Mouse (Mus musculus): Measurements from ENCODE around the gene Rapgef4.
A peak's percentile ranks its signal among the peaks of the same experiment; 100 is the strongest.

Gene Rapgef4

GRCm38 (mm10) chr2:72156484-72156883 is 175.4 kb downstream of the Rapgef4 start:
- DNase-seq = no peak

GRCm38 (mm10) chr2:72157561-72157960 is 176.5 kb downstream of the Rapgef4 start:
- DNase-seq = no peak

GRCm38 (mm10) chr2:72158045-72158444 is 177.0 kb downstream of the Rapgef4 start:
- DNase-seq = no peak

DNA sequence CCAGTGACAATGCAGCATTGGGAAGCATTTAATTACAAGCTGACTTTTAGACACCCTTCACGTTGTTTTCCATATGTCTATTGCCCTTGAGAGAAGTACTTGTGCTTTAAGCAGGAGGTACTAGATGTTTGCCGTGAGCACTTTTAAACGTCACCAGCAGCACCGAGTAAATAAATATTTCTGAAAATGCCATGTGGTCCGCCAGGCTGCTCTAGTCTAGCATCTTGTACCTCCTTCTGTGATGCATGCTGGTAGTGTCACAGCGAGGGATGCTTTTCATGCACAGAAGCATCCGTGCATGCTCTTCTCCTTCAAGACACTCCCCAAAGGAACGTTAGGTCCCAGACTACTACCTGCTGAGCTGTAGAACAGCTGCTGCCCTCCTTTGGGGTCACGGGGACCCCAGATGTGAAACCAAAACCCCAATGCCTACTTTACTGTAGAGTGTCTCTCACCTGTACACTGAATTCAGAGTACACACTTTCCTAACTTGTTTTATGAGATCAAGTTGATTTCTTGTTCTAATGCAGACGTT is 177.7 kb downstream of the Rapgef4 start:
- no peak for DNase-seq

DNA sequence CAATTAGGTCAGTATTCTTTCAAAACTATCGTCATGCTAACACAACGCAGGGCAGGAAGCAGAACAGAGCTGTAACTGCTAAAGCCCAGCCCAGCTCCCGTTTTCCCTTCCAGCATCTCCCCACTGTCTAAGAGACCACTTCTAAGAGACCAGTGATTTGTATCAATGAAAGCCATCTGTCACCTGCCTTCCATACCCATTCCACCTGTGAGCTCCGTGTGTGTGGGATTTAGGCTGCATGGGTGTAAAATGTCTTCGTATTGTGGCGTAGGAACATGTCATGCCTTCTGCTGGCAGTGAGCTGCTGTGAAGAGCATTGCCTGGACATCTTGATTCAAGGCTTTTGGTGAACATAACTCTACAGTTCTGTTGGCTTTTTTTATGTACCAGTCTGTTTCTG is 178.2 kb downstream of the Rapgef4 start:
- no peak for DNase-seq

DNA sequence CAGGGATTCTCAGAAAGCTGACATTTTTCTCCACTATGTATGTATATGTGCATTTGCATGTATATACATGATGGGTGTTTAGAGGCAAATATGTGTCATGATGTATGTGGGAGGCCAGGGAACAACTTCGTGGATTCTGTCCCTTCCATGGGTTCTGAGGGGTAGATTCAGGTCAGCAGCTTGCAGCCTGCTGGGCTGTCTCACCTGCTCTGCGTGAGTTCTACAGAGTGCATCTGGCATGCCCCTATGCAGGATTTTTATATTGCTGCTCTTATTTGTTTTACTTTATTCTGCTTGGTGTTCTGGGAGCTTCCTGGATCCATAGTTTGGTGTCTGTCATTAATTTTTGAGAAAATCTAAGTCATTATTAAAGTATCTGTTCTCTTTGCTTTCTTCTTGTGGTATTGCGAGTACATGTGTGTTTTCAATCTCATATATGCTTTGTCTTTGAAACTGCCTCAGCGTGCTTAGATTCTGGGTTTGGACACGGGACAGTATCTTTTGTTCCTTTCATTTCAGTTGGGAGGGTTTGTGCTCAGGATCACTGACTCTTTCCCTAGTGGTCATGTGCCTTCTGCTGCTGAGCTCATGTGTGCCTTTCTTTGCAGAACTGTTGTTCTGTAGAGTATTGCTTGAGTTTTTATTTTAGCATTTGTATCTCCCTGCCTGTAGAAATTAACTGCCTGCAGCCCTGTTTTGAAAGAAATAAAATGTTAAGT is 184.3 kb downstream of the Rapgef4 start:
- no peak for DNase-seq

DNA sequence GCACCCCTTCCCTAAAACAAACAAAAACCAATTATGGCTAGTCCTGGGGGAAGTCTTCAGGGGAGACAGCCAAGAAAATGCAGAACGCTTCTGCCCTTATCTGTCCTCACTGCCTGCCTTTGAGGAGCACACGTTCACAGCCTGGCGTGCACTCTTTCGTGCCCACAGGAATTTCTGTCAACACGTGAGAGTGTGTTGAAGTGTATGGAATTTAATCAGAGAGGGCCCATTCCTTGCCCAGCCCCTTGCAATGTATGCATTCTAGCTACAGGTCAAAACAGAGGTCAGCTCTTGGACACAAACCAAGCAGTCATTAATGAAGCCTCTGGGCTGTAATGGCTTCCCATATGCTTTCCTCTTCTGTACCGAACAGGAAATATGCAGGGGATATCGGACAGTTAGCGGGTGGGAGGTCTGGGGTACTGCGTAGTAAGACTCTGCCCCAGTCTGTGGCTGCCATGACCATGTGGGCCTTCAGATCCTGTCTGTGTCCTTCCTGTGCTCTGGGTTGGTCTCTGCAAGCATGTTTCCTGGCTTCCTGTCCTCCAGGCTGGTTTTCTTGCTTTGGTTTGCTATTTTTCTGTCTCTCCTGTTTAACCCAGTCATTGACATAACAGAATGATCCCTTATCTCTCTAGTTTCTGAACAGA is 188.5 kb downstream of the Rapgef4 start:
- DNase-seq = no peak

- peak; percentile 31 for DNase-seq
Observed at GRCm38 (mm10) chr2:72170546-72170945, 189.5 kb downstream of the Rapgef4 start.

DNA sequence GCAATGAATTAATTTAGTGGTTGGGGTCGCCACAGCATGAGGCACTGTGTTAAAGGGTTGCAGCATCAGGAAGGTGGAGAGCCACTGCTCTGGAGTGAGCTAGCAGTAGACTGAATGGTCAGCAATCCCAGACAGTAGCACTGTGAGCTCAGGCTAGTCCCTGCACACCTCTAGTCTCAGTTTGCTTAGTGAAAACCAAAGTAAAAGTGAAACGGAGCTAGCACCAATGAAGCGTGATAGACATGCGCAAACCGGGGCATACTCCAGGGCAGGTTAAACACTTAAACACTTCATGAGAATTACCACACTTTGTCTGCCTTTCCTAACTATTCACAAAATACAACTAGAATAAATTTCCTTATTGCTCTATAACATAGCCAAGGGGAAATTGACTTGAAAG is 190.2 kb downstream of the Rapgef4 start:
- no peak for DNase-seq

- DNase-seq = no peak
Observed at GRCm38 (mm10) chr2:72173010-72173409, 192.0 kb downstream of the Rapgef4 start.

GRCm38 (mm10) chr2:72173844-72174243 is 192.8 kb downstream of the Rapgef4 start:
- no peak for DNase-seq

- DNase-seq = no peak
Observed at GRCm38 (mm10) chr2:72175536-72175935, 194.5 kb downstream of the Rapgef4 start.

DNA sequence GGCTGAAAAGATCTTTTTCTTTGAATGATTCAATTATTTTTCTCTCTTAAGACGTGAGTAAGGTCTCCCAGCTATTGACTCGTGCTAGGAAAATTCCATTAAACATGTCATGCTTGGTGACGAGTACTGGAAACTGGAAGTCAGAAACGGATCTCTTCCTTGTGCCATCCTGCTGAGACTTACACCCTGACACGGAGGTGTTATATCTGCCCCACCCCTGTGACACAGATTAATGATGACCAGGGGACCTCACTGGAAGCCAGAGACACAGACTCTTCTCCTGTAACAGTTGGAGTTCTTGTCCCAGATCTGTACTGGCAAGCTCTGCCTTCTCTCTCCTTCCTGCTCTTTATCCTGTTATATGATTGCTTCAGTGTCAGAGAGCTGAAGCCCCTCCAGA is 194.9 kb downstream of the Rapgef4 start:
- DNase-seq = no peak

DNA sequence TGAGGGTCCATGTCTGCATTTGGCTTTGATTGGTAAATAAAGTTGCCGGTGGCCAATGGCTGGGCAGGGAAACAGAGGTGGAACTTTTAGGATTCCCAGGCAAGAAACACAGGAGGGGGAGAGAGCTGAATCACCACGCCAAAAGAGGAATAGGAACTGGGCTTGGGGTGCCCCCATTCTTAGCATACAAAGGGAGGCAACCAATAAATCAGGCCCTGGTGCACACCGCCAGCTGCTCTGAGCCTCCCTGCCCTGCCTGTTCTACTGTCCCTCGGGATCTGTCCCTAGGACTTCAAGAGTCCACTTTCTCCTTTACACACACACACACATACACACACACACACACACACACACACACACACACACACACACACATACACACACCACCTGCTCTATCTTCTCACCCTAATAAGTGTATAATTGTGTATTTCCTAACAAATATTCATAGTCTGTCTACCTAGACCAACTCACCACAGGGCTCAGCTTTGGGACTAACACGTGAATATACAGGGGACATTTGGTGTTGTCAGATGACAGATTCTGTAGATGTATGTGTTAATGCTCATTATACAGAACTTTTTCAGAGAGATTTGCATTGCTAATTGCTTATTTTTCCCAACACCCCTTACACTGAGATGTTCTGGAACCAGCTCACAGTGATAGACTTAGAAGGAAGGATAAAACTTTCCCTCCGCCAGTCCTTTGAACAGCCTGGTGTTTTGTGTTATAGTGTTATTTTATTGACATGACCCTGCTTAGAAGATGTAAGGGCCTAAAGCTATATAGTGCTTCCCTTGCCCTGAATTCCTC is 196.4 kb downstream of the Rapgef4 start:
- no peak for DNase-seq

GRCm38 (mm10) chr2:72178025-72178424 is 197.0 kb downstream of the Rapgef4 start:
- DNase-seq = no peak

- DNase-seq = no peak
Observed at GRCm38 (mm10) chr2:72178515-72178914, 197.5 kb downstream of the Rapgef4 start.

GRCm38 (mm10) chr2:72179600-72180301 is 198.7 kb downstream of the Rapgef4 start:
- no peak for DNase-seq

DNA sequence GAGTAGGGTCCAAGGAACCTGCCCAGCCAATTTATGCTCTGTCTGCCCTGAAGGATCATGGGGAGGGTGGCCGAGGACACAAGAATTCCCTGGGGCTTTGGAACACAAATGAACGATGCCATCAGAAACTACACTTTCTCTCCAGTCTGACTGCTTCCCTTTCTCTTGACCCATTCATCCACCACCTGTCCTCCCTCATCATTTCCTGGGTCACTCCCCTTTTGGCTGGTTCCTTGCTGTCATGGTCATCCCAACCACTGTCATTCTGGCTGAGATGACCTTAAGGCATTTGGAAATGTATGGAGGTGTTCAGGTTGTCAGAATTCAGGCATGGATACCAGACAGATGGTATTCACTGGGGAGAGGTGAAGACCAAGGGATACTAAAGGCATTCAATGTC is 200.4 kb downstream of the Rapgef4 start:
- DNase-seq = no peak

DNA sequence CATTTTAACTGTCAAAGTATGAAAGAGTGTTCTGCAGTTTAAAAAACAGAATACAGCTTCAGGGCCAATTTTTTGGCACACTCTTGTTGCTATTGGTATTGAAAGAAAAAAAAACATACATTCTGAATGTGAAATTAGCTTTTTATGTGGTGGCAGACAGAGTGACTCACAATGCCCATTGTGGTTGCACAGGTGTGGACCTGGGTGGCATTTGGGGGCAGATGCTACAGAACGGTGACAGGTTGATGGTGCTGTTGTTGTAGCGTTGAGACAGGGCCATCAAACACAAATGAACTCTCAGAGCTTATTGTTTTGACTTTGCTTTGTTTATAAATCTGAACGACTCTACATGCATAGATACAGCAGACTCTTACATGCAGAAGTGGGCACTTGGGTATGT is 202.7 kb downstream of the Rapgef4 start:
- no peak for DNase-seq

GRCm38 (mm10) chr2:72196190-72196965 is 215.3 kb downstream of the Rapgef4 start:
- DNase-seq = no peak

DNA sequence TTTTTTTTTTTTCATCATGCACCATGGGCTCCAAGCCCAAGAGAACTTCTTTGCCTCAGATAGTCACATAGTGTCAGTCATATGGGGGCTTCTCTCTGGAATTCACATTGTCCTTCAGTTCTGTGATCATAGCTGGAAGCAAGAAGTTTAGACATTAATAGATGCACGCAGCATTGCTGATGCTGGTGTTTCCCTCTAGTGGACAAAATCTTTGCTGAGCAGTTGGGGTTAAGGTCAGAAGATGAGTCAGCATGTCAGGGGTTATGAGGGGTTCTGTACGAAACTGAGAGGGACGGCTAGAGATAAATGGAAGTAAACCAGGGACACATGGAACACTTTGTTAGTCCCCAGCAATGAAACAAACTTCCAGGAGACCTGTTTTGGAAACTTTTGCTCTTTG is 216.0 kb downstream of the Rapgef4 start:
- DNase-seq = no peak

- no peak for DNase-seq
Observed at GRCm38 (mm10) chr2:72199451-72199850, 218.4 kb downstream of the Rapgef4 start.

Data from lung, postnatal 14 days (tissue).